Mouse (Mus musculus) spleen, adult 2 months (tissue): ENCODE measurements around the gene Klf16. TPM values are rescaled to one million over a fixed set of nuclear protein-coding genes. Genes with fewer than 3 reads are reported as not detected.
A peak's percentile ranks its signal among the peaks of the same experiment; 100 is the strongest.

Experiments used
- DNase-seq, 2 experiments: peaks; one replicate each; pipeline versions ENCODE4 v3.0.0 to v3.0.0-alpha.2; 2012 to 2021; ENCODE audit warnings: low spot score in 2 of 2, low read depth in 1 of 2
- H3K27ac ChIP-seq: fragments of 200-500 bp; 2 replicates; pipeline ENCODE4 v1.5.1; 2012; ENCODE audit warnings: low read length, inconsistent platforms; ENCODE audit not compliant: insufficient read depth
- H3K27me3 ChIP-seq: fragments of 200-500 bp; 2 replicates; pipeline ENCODE4 v1.6.1; 2012; ENCODE audit warnings: mild to moderate bottlenecking, moderate library complexity, low read length, inconsistent platforms; ENCODE audit not compliant: control insufficient read depth, insufficient read depth
- H3K36me3 ChIP-seq: fragments of 200-500 bp; 2 replicates; pipeline ENCODE4 v1.6.1; 2012; ENCODE audit warnings: mild to moderate bottlenecking, low read length, inconsistent platforms; ENCODE audit not compliant: control insufficient read depth, insufficient read depth
- H3K4me1 ChIP-seq: fragments of 200-500 bp; 2 replicates; pipeline ENCODE4 v1.6.1; 2011; ENCODE audit warnings: inconsistent platforms; ENCODE audit not compliant: control insufficient read depth, insufficient read depth, insufficient read length
- H3K4me3 ChIP-seq: fragments of 200-500 bp; 2 replicates; pipeline ENCODE4 v1.5.1; 2011; ENCODE audit warnings: mild to moderate bottlenecking, inconsistent platforms; ENCODE audit not compliant: insufficient read depth, insufficient read length; ENCODE audit errors: extremely low read depth
- CTCF ChIP-seq: fragments of 200-500 bp; IDR thresholded peaks from 2 replicates; pipeline ENCODE4 v1.5.1; 2011; ENCODE audit warnings: mild to moderate bottlenecking, inconsistent platforms; ENCODE audit not compliant: insufficient read depth, insufficient read length, insufficient replicate concordance; ENCODE audit errors: extremely low read depth
- POLR2A ChIP-seq: fragments of 200-500 bp; IDR thresholded peaks from 2 replicates; pipeline ENCODE4 v1.6.1; 2011; ENCODE audit warnings: low read depth, low read length, inconsistent platforms
- WGBS: fragments of 180-500 bp; shearing (Covaris S2); methylation state at CpG from one replicate; pipeline ENCODE4 v1.1.7; 2018; 5-methylcytosine and 5-hydroxymethylcytosine counted together
- polyA plus RNA-seq: library from polyadenylated mRNA; depleted of rRNA; stranded (reverse); fragments of >200 nt; gene quantifications from 2 replicates; pipeline ENCODE4 v1.2.3, GENCODE M21; 2012

Klf16 gene
- polyA plus RNA-seq, 1 experiment, result 27.9 TPM

DNA sequence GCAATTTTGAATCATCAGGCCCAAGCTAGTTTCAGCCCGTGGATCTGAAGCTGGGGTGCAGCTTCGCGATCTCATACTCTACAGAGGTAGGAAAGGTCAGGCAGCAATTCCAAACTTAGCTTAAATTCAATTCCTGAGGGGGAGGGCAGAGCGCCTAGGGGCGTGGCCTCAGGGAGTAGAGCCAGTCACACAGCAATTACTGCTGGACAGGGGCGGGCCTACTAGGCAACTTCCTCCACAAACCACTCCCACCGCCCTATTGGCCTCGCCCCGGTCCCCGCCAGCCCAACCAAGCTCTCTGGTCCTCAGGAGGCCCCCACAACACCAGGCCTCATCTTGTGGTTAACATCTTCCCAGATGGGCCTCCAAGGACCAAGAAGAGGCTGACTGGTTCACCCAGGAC lies 7.5 kb downstream of the Klf16 start:
- peaks cover 30% of the 10 kb centered on the region for H3K4me1 ChIP-seq
- H3K27ac ChIP-seq, result peak overlapping the region; percentile 24; the same call in 1 of the 2 replicates
- H3K4me3 ChIP-seq, result peak overlapping the region; percentile 34
- 10% methylated on average over 10 of the region's 10 CpGs for WGBS
- H3K36me3 ChIP-seq, result peaks cover 8% of the 10 kb centered on the region
- H3K27me3 ChIP-seq, result no peaks in the 10 kb centered on the region
- peak in 1 of 2 experiments; percentile 73 for DNase-seq
- TF ChIP-seq POLR2A (no peak), CTCF (no peak)

DNA sequence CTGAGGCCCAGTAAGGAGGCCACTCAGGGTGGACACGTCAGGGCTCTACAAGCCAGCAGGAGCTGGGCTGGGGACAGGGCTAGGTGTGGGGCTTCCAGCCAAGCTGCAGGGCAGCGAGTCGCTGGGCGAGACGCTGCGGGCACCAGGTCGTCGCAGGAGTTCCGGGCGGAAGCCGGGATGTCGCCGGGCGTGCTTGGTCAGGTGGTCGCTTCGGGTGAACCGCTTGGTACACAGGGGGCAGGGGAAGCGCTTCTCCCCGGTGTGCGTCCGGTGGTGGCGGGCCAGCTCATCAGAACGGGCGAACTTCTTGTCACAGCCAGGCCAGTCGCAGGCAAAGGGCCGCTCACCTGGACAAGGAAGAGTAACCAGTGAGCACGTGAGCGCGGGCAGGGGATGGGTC lies 8.2 kb downstream of the Klf16 start:
- no peak overlapping the region for H3K27ac ChIP-seq

DNA sequence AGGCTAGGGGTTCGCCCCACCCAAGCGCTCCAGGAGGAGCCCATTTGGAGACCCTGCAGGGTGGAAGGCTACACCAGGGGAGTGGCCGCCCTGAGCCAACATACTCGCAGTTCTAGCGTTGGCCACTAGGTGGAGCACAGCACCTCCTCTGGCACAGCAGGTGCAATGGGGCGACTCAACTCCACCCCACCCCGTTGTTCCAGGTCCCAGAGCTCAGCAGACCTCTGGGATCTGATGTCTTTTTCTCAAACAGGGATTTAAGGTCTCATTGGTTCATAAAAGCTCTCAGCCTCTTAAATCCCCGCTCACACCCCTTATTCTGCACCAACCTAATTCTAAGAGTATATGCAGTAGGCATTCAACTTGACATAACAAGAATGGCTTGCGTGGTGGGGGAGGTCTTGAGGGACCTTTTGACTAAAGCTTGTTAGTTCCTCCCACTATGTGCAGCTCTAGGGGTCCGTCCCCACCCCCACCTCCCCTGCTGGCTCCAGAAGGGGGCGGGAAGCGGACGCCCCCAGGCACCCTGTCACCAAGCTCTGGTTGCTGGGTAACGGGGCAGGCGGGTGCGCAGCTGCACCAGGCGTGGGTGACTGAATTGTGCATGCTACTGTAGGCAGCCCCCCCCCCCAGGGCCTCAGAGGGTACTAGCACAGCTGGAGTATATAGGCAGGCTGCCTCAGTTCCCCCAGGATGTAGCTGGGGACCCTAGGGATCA lies 10.6 kb downstream of the Klf16 start:
- H3K27ac ChIP-seq, result no peak overlapping the region
- 28% methylated on average over 17 of the region's 17 CpGs for WGBS
- peak in 1 of 2 experiments; percentile 86 for DNase-seq
- TF ChIP-seq POLR2A (no peak), CTCF (peak; percentile 96)
- H3K4me1 ChIP-seq, result peaks cover 21% of the 10 kb centered on the region
- H3K36me3 ChIP-seq, result peaks cover 8% of the 10 kb centered on the region
- no peaks in the 10 kb centered on the region for H3K27me3 ChIP-seq
- H3K4me3 ChIP-seq, result no peak overlapping the region

More for the DNA sequence above, 8.2 kb downstream of the Klf16 start:
- 97% methylated on average over 29 of the region's 29 CpGs for WGBS
- TF ChIP-seq CTCF (no peak), POLR2A (no peak)
- no peak for DNase-seq
- Histone ChIP-seq H3K36me3 (peaks cover 8% of the 10 kb centered on the region), H3K4me3 (no peak overlapping the region), H3K4me1 (peaks cover 30% of the 10 kb centered on the region), H3K27me3 (no peaks in the 10 kb centered on the region)

DNA sequence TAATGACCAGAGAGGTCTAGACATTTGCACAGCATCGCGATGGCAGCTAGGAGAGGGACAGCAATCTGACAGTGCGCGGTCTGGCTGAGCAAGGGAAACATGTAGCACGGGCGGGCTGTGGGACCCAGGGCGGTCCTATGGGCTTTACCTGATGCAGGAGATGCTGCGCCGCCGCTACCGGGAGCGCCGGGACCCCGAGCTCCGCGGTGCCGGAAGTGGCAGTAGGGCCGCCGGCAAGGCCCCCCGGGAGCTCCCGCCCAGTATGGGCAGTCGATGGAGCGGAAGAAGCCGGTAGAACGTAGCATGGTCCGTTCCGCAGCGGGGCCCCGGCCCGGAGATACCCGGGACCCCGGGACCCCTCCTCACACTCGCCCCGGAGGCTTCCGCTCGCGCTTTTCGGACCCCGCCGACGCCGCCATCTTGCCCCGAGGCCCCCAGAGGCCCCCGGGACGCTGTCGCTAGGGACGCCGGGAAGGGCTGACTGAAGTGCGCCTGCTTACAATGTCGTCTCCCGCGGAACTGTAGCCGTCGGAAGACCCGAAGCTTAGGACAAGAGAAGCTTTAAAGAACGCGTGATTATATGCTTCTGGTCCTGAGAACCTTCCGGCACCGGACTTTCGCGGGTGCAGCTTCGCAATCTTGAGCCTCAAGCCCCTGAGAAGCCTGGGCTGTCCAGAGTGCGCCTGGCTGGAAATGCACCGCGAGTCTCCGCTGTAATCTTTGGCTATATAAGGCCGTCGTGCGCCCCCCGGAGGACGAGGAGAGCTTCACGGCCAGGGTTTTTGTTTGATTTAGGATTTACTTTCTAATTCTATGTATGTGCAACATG lies 15.8 kb downstream of the Klf16 start, which contains the start of gene Rexo1:
TSS of gene Rexo1 (minus strand) at position 445 of the 829 bp plus-strand sequence.
- peak within 1 kb of the TSS; percentile 89 for H3K27ac ChIP-seq
- TF ChIP-seq CTCF, result peak; percentile 83
- no peak; the same call in 1 of the 2 replicates for TF ChIP-seq POLR2A
- peak; percentile 93 to 95 for DNase-seq
- no peaks in the 10 kb centered on the region for H3K27me3 ChIP-seq
- H3K36me3 ChIP-seq, result no peaks in the 10 kb centered on the region; the same call in 1 of the 2 replicates
- under 1% methylated on average over 72 of the region's 72 CpGs for WGBS
- H3K4me1 ChIP-seq, result peaks cover 9% of the 10 kb centered on the region; the same call in 1 of the 2 replicates
- peak within 1 kb of the TSS; percentile 96 for H3K4me3 ChIP-seq

DNA sequence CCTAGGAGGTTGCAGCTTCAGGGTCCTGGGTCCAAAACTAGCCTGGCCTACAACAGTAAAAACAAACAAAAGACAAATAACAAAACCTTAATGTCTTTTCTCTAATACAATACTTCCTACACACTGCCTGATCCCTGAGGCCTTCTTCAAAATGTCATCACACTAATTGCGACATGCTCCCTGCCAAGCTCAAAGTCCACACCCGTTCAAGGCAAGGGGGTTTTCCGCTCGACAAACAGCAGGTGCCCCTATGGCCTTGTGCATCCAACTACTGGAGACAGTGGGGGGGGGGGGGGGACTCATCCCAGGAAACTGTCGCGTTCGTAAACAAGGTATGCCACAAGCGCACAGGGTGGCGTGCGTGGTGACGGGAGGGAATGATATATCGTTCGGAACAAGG lies 16.5 kb downstream of the Klf16 start:
- no peak for DNase-seq
- 0% methylated on average over 13 of the region's 13 CpGs for WGBS
- TF ChIP-seq CTCF, result no peak
- no peak for TF ChIP-seq POLR2A
- Histone ChIP-seq H3K36me3 (no peaks in the 10 kb centered on the region; the same call in 1 of the 2 replicates), H3K27me3 (no peaks in the 10 kb centered on the region), H3K4me3 (peak overlapping the region; percentile 96), H3K4me1 (peaks cover 9% of the 10 kb centered on the region; the same call in 1 of the 2 replicates), H3K27ac (no peak overlapping the region)

DNA sequence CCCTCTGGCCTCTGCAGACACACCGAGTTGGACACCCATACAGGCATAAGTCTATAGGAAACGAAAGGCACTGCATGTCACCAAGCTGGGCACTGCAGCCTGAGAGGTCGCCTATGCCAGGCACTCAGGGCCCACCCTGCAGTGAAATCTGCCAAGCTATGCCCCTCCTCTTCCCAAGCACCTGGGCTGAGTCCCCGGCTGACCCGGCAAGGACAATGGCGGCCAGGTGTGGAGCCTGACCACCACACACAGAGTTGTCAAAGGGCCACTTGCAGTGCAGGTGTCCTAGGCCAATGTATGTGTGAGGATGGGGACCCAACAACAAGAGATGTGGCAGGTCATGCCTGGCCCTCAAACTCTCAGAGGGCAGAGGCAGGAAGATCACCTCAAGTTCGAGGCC lies 17.7 kb downstream of the Klf16 start:
- Histone ChIP-seq H3K4me3 (no peak overlapping the region), H3K27ac (no peak overlapping the region), H3K4me1 (peaks cover 9% of the 10 kb centered on the region; the same call in 1 of the 2 replicates), H3K27me3 (no peaks in the 10 kb centered on the region), H3K36me3 (no peaks in the 10 kb centered on the region; the same call in 1 of the 2 replicates)
- no peak for DNase-seq
- no peak for TF ChIP-seq CTCF
- TF ChIP-seq POLR2A, result no peak
- WGBS, result 86% methylated on average over 7 of the region's 7 CpGs
